Mouse (Mus musculus): ENCODE results near the gene Olfr644. TPM values are rescaled to one million over a fixed set of nuclear protein-coding genes. Genes with fewer than 3 reads are reported as not detected.

Gene Olfr644
- total RNA-seq (2022) = not detected

GRCm38 (mm10) chr7:104071769-104072168, at the start of gene Olfr644:
TSS of gene Olfr644 (minus strand) at chr7:104071869.
- DNase-seq (ENCODE audit: low spot score in 2 of 2) = no peak

- no peak for DNase-seq (ENCODE audit: low spot score in 2 of 2)
Observed at GRCm38 (mm10) chr7:104104757-104104972, 33.0 kb upstream of the Olfr644 start, which contains the start of gene Olfr646. TSS of gene Olfr646 (plus strand) at chr7:104104873.

GRCm38 (mm10) chr7:104103913-104104756, 32.5 kb upstream of the Olfr644 start:
- no peak for DNase-seq (ENCODE audit: low spot score in 2 of 2)

- no peak for DNase-seq (ENCODE audit: low spot score in 2 of 2)
Observed at GRCm38 (mm10) chr7:104085365-104085764, 13.7 kb upstream of the Olfr644 start, which contains the start of gene Olfr645. TSS of gene Olfr645 (minus strand) at chr7:104085465.

- DNase-seq (ENCODE audit: low spot score in 2 of 2) = no peak
Observed at GRCm38 (mm10) chr7:104061345-104061744, 10.3 kb downstream of the Olfr644 start, which contains the start of gene 4930516K23Rik. TSS of gene 4930516K23Rik (minus strand) at chr7:104061445.

GRCm38 (mm10) chr7:104059215-104059614, 12.5 kb downstream of the Olfr644 start:
- no peak for DNase-seq (ENCODE audit: low spot score in 2 of 2)

GRCm38 (mm10) chr7:104052566-104052965, 19.1 kb downstream of the Olfr644 start, which contains the start of gene Olfr642:
TSS of gene Olfr642 (minus strand) at chr7:104052666.
- DNase-seq (ENCODE audit: low spot score in 2 of 2) = no peak

GRCm38 (mm10) chr7:104050745-104051144, 20.9 kb downstream of the Olfr644 start:
- no peak for DNase-seq (ENCODE audit: low spot score in 2 of 2)

- DNase-seq (ENCODE audit: low spot score in 2 of 2) = no peak
Observed at GRCm38 (mm10) chr7:104035145-104035544, 36.5 kb downstream of the Olfr644 start, which contains the start of gene Olfr641. TSS of gene Olfr641 (plus strand) at chr7:104035445.

- no peak for DNase-seq (ENCODE audit: low spot score in 2 of 2)
Observed at GRCm38 (mm10) chr7:104026978-104027377, 44.7 kb downstream of the Olfr644 start.

- no peak for DNase-seq (ENCODE audit: low spot score in 2 of 2)
Observed at GRCm38 (mm10) chr7:104025473-104025872, 46.2 kb downstream of the Olfr644 start, which contains the start of gene Olfr640. TSS of gene Olfr640 (minus strand) at chr7:104025573.

- no peak for DNase-seq (ENCODE audit: low spot score in 2 of 2)
Observed at GRCm38 (mm10) chr7:104021651-104022050, 50.0 kb downstream of the Olfr644 start.

- no peak for DNase-seq (ENCODE audit: low spot score in 2 of 2)
Observed at GRCm38 (mm10) chr7:104018953-104019352, 52.7 kb downstream of the Olfr644 start.

GRCm38 (mm10) chr7:104017203-104017602, 54.5 kb downstream of the Olfr644 start, which contains the start of gene Olfr639:
TSS of gene Olfr639 (minus strand) at chr7:104017303.
- no peak for DNase-seq (ENCODE audit: low spot score in 2 of 2)

Other genes with a start within 250 kb of the Olfr644 start
- 100 to 1,000 TPM; 204 to 381 (median 262) TPM for gene Hbb-bs, start 243.8 kb downstream of the Olfr644 start, total RNA-seq (2022)
- gene Hbb-bh2, start 231.3 kb downstream of the Olfr644 start, total RNA-seq (2022) = not detected
- gene Hbb-bh1, start 228.7 kb downstream of the Olfr644 start, total RNA-seq (2022) = not detected
- gene Hbb-y, start 218.7 kb downstream of the Olfr644 start, total RNA-seq (2022) = under 1 TPM in 1 of 4 experiments, not detected in 3; 0.57 TPM
- not detected for gene Olfr66, start 185.6 kb downstream of the Olfr644 start, total RNA-seq (2022)
- not detected for gene Olfr64, start 177.4 kb downstream of the Olfr644 start, total RNA-seq (2022)
- not detected for gene Olfr65, start 168.4 kb downstream of the Olfr644 start, total RNA-seq (2022)
- not detected for gene Olfr631, start 143.0 kb downstream of the Olfr644 start, total RNA-seq (2022)
- gene Olfr632, start 137.5 kb downstream of the Olfr644 start, total RNA-seq (2022) = not detected
- not detected for gene Olfr633, start 127.4 kb downstream of the Olfr644 start, total RNA-seq (2022)
- under 1 TPM in 3 of 4 experiments, not detected in 1; 0.05 to 0.08 (median 0.07) TPM for gene Olfr635, start 100.7 kb downstream of the Olfr644 start, total RNA-seq (2022)
- not detected for gene Olfr638, start 73.1 kb downstream of the Olfr644 start, total RNA-seq (2022)
- under 1 TPM; 0.11 to 0.19 (median 0.14) TPM for gene Olfr639, start 54.6 kb downstream of the Olfr644 start, total RNA-seq (2022)
- not detected for gene Olfr640, start 46.3 kb downstream of the Olfr644 start, total RNA-seq (2022)
- gene Olfr641, start 36.4 kb downstream of the Olfr644 start, total RNA-seq (2022) = not detected
- gene Olfr642, start 19.2 kb downstream of the Olfr644 start, total RNA-seq (2022) = not detected
- gene 4930516K23Rik, start 10.4 kb downstream of the Olfr644 start, total RNA-seq (2022) = not detected
- gene Olfr645, start 13.6 kb upstream of the Olfr644 start, total RNA-seq (2022) = not detected
- not detected for gene Olfr646, start 33.0 kb upstream of the Olfr644 start, total RNA-seq (2022)
- gene Ubqln5, start 58.0 kb upstream of the Olfr644 start, total RNA-seq (2022) = not detected
- not detected for gene Olfr643, start 65.5 kb upstream of the Olfr644 start, total RNA-seq (2022)
- gene Ubqln3, start 71.4 kb upstream of the Olfr644 start, total RNA-seq (2022) = not detected
- not detected for gene Ubqlnl, start 78.7 kb upstream of the Olfr644 start, total RNA-seq (2022)
- gene Olfm5, start 93.0 kb upstream of the Olfr644 start, total RNA-seq (2022) = not detected
- under 1 TPM in 3 of 4 experiments, not detected in 1; 0.25 to 0.46 (median 0.28) TPM for gene Olfr648, start 111.5 kb upstream of the Olfr644 start, total RNA-seq (2022)
- gene Olfr649, start 124.1 kb upstream of the Olfr644 start, total RNA-seq (2022) = not detected
- gene Trim6, start 146.9 kb upstream of the Olfr644 start, total RNA-seq (2022) = under 1 TPM in 2 of 4 experiments, not detected in 2; 0.25 to 0.46 TPM
- 1 to 10 TPM; 1.3 to 2.8 (median 1.9) TPM for gene Trim34a, start 172.6 kb upstream of the Olfr644 start, total RNA-seq (2022)
- 1 to 10 TPM in 1 of 4 experiments, under 1 TPM in 3; 0.33 to 1.1 (median 0.83) TPM for gene Trim5, start 216.2 kb upstream of the Olfr644 start, total RNA-seq (2022)
- 1 to 10 TPM; 1.8 to 3.9 (median 3.1) TPM for gene Trim12a, start 243.6 kb upstream of the Olfr644 start, total RNA-seq (2022)

Measured in left cerebral cortex, adult 8-10 months (tissue).